27 mouse cellular contexts compared by ENCODE assay signal in the genomic region with DNA sequence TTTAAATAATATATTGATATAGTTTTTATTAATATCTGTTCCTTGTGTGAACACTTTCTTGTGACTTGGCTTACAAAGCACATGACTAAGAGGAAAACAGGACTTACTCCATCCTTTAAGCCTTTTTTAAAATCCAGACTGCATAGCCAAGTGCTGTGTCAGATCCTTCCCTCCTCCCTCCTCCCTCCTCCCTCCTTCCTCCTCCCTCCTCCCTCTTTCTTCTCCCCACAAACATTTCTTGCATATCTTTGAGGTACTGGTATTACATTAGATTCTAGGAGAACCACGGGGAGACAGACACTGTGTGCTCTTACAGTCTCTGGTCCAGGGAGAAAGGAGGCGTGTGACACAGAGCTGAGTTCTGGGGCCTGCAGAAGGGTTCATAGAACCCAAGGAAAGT.
DNase-seq lines count a peak whose midpoint lies in the region; ATAC-seq and TF ChIP-seq lines count a peak whose summit lies in the region.
"Had no signal": no experiment of that assay in that cellular context is flagged by ENCODE, and none has a peak within 500 bp of the region (broad histone marks: within the 10 kb centered on the region; RNA-seq: fewer than 3 reads in every experiment).

No protein-coding gene starts in this region.

- no peaks in the 10 kb centered on the region for H3K27me3 ChIP-seq in C2C12 (ENCODE audit: control insufficient read depth, insufficient read depth, insufficient read length)
- H3K27me3 ChIP-seq in stomach, embryonic 16.5 days (ENCODE audit: control insufficient read depth, insufficient read depth, low read length) = no peaks in the 10 kb centered on the region
- H3K27me3 ChIP-seq: hindbrain, embryonic 13.5 days had no signal

- H3K36me3 ChIP-seq in C2C12 (ENCODE audit: control insufficient read depth, insufficient read depth) = peaks cover 8% of the 10 kb centered on the region
- H3K36me3 ChIP-seq in stomach, embryonic 16.5 days (ENCODE audit: control insufficient read depth, insufficient read depth, low read length) = no peaks in the 10 kb centered on the region
- H3K36me3 ChIP-seq: heart, embryonic 10.5 days; hindbrain, embryonic 13.5 days; liver, embryonic 12.5 days had no signal

- WGBS in stomach, embryonic 16.5 days = 37% methylated on average over 2 of the region's 2 CpGs

- peak overlapping the region; percentile 37 for H3ac ChIP-seq in C2C12 (ENCODE audit: control insufficient read depth, insufficient read length, low read depth)

- H3K79me2 ChIP-seq in C2C12 (ENCODE audit: control insufficient read depth, insufficient read depth) = peaks cover 42% of the 10 kb centered on the region

- peak; percentile 70 for DNase-seq in fibroblast of lung, adult 2 months (ENCODE audit: low read depth)
- DNase-seq in left cerebral cortex, adult 18-20 months (ENCODE audit: low spot score in 2 of 2) = no peak
- no peak for DNase-seq in right cerebral cortex, postnatal 25 days
- DNase-seq: adrenal gland, adult 2 months; adrenal gland, postnatal 36 days; cerebellum, adult 8-10 months; cerebellum, postnatal 25 days; gastrocnemius, postnatal 14 days; heart, postnatal 4 days; kidney, adult 9 months; kidney, postnatal 10 days; layer of hippocampus, adult 9-11 months; liver, postnatal 0 days; lung, postnatal 4 days; midbrain, embryonic 14.5 days; right cerebral cortex, postnatal 4 days; thymus, postnatal 25 days had no signal

- no peak overlapping the region for H3K4me3 ChIP-seq in C2C12 (ENCODE audit: insufficient read depth, poor library complexity, severe bottlenecking)
- H3K4me3 ChIP-seq in bone marrow macrophage, adult 2 months (ENCODE audit: insufficient read depth, low read length) = no peak overlapping the region
- H3K4me3 ChIP-seq in stomach, embryonic 16.5 days (replicated peaks; ENCODE audit: low read length) = no peak overlapping the region
- H3K4me3 ChIP-seq: heart, embryonic 10.5 days; hindbrain, embryonic 13.5 days; left cerebral cortex, adult 2 months; liver, embryonic 12.5 days had no signal

- no peak overlapping the region for H3K9ac ChIP-seq in stomach, embryonic 16.5 days (ENCODE audit: low read length)
- H3K9ac ChIP-seq: hindbrain, embryonic 13.5 days; liver, embryonic 12.5 days; liver, postnatal 0 days had no signal

- H3K4me1 ChIP-seq in bone marrow macrophage, adult 2 months (ENCODE audit: control insufficient read depth, insufficient read depth, low read length) = peaks cover 53% of the 10 kb centered on the region
- H3K4me1 ChIP-seq in stomach, embryonic 16.5 days (ENCODE audit: control insufficient read depth, insufficient read depth, low read length) = peaks cover 8% of the 10 kb centered on the region

- no peaks in the 10 kb centered on the region for H3K9me3 ChIP-seq in stomach, embryonic 16.5 days (replicated peaks; ENCODE audit: control insufficient read depth, low read length)
- H3K9me3 ChIP-seq: heart, embryonic 10.5 days; hindbrain, embryonic 13.5 days; liver, embryonic 12.5 days had no signal

- peak; percentile 26; the same call in 1 of the 2 replicates for ATAC-seq in stomach, embryonic 16.5 days (ENCODE audit: insufficient read depth, low FRiP score)
- no peak for ATAC-seq in activated CD4-positive, CD25-positive, alpha-beta regulatory T cell, adult 4 months
- ATAC-seq: forebrain, embryonic 14.5 days; intestine, postnatal 0 days; liver, embryonic 12.5 days; liver, postnatal 0 days had no signal

- H3K4me2 ChIP-seq in stomach, embryonic 16.5 days (ENCODE audit: low read depth, low read length) = no peak overlapping the region
- H3K4me2 ChIP-seq: hindbrain, embryonic 13.5 days; liver, embryonic 12.5 days had no signal

- peaks cover 13% of the 10 kb centered on the region for H3K79me3 ChIP-seq in C2C12 (ENCODE audit: low read depth)

- TF ChIP-seq POLR2A in bone marrow macrophage, adult 2 months (IDR thresholded peaks at IDR 0.05; ENCODE audit: borderline replicate concordance, low read depth, low read length) = no peak

- peak overlapping the region; percentile 41; the same call in 1 of the 2 replicates for H3K27ac ChIP-seq in bone marrow macrophage, adult 2 months (ENCODE audit: insufficient read depth, low read depth, low read length)
- no peak overlapping the region for H3K27ac ChIP-seq in stomach, embryonic 16.5 days (ENCODE audit: low read length)
- H3K27ac ChIP-seq: heart, embryonic 10.5 days; hindbrain, embryonic 13.5 days; left cerebral cortex, adult 2 months; liver, embryonic 12.5 days had no signal

- no peak for TF ChIP-seq CTCF in C2C12 (IDR thresholded peaks at IDR 0.05; ENCODE audit: control insufficient read depth, insufficient read depth, insufficient read length)
- TF ChIP-seq CTCF in bone marrow macrophage, adult 2 months (IDR thresholded peaks at IDR 0.05; ENCODE audit: low read depth, low read length) = no peak

TF ChIP-seq in C2C12, 6 proteins besides CTCF, POLR2A, EP300 and RAD21:
- TF ChIP-seq MYOG (IDR thresholded peaks at IDR 0.05; ENCODE audit: control insufficient read depth, extremely low read depth, insufficient read length) (no peak), FOSL1 (IDR thresholded peaks at IDR 0.05; ENCODE audit: insufficient read depth, low read length, poor library complexity, severe bottlenecking) (no peak), MAX (IDR thresholded peaks at IDR 0.05) (no peak), USF1 (IDR thresholded peaks at IDR 0.05; ENCODE audit: low read depth) (no peak), CEBPB (IDR thresholded peaks at IDR 0.05; ENCODE audit: low read depth) (no peak), MYOD1 (IDR thresholded peaks at IDR 0.05; ENCODE audit: control insufficient read depth, insufficient read length, low read depth) (no peak)
